ENCODE assay signal across 8 mouse cellular contexts in genomic region chr4:44071741-44072145, GRCm38 (mm10). TPM values are rescaled to one million over a fixed set of nuclear protein-coding genes. Genes with fewer than 3 reads are reported as not detected.
DNase-seq lines count a peak whose midpoint lies in the region; ATAC-seq and TF ChIP-seq lines count a peak whose summit lies in the region.

No protein-coding gene starts in this region.

- no peak for TF ChIP-seq POLR2A in bone marrow, adult 2 months (IDR thresholded peaks at IDR 0.05; ENCODE audit: borderline replicate concordance, control insufficient read depth, low read depth, low read length)
- TF ChIP-seq POLR2A in liver, adult 2 months (IDR thresholded peaks at IDR 0.05; ENCODE audit: extremely low read depth, insufficient read depth, low read length) = no peak

- H3K4me2 ChIP-seq in heart, postnatal 0 days (ENCODE audit: low read depth, low read length) = peak overlapping the region; percentile 77

- H3K79me2 ChIP-seq in liver, adult 2 months (ENCODE audit: control insufficient read depth, insufficient read depth, low read length) = peaks cover 3% of the 10 kb centered on the region; the same call in 1 of the 2 replicates

- 10% methylated on average over 11 of the region's 11 CpGs for WGBS in heart, embryonic 10.5 days
- WGBS in bone marrow, adult 2 months = under 1% methylated on average over 11 of the region's 11 CpGs
- WGBS in heart, postnatal 0 days = 3% methylated on average over 11 of the region's 11 CpGs
- under 1% methylated on average over 11 of the region's 11 CpGs for WGBS in liver, adult 2 months

- peak overlapping the region; percentile 96 for H3K4me3 ChIP-seq in heart, embryonic 10.5 days
- peak overlapping the region; percentile 93 for H3K4me3 ChIP-seq in bone marrow, adult 2 months (replicated peaks; ENCODE audit: control insufficient read depth, low read depth, low read length)
- H3K4me3 ChIP-seq in heart, postnatal 0 days (ENCODE audit: low read depth, low read length) = peak overlapping the region; percentile 87
- peak overlapping the region; percentile 71 for H3K4me3 ChIP-seq in liver, adult 2 months (ENCODE audit: insufficient read depth, low read depth, low read length)

- peak; percentile 2; the same call in 1 of the 2 replicates for ATAC-seq in heart, postnatal 0 days (ENCODE audit: insufficient read depth, low read depth)

- TF ChIP-seq EP300 in heart, postnatal 0 days (IDR thresholded peaks at IDR 0.05; ENCODE audit: low read depth) = no peak

- H3K4me1 ChIP-seq in heart, embryonic 10.5 days = peaks cover 23% of the 10 kb centered on the region
- peaks cover 4% of the 10 kb centered on the region; the same call in 1 of the 2 replicates for H3K4me1 ChIP-seq in bone marrow, adult 2 months (ENCODE audit: control insufficient read depth, insufficient read depth, low read length)
- peaks cover 16% of the 10 kb centered on the region for H3K4me1 ChIP-seq in heart, postnatal 0 days (ENCODE audit: control insufficient read depth, insufficient read depth)
- peaks cover 14% of the 10 kb centered on the region for H3K4me1 ChIP-seq in liver, adult 2 months (ENCODE audit: control insufficient read depth, insufficient read depth, low read length)

- no peak for TF ChIP-seq CTCF in bone marrow, adult 2 months (IDR thresholded peaks at IDR 0.05; ENCODE audit: control insufficient read depth, insufficient read depth, low read length)
- no peak for TF ChIP-seq CTCF in heart, postnatal 0 days (IDR thresholded peaks at IDR 0.05; ENCODE audit: low read depth)
- TF ChIP-seq CTCF in liver, adult 2 months (IDR thresholded peaks at IDR 0.05; ENCODE audit: low read depth, low read length) = no peak

- no peaks in the 10 kb centered on the region for H3K27me3 ChIP-seq in heart, embryonic 10.5 days (ENCODE audit: insufficient read depth, poor library complexity, severe bottlenecking)
- no peaks in the 10 kb centered on the region for H3K27me3 ChIP-seq in heart, postnatal 0 days (ENCODE audit: control insufficient read depth, insufficient read depth, low read length)
- no peaks in the 10 kb centered on the region for H3K27me3 ChIP-seq in liver, adult 2 months (ENCODE audit: control insufficient read depth, insufficient read depth, low read length)
- no peaks in the 10 kb centered on the region for H3K27me3 ChIP-seq in splenic B cell, adult 2 months (ENCODE audit: control insufficient read depth, insufficient read depth, low read length, poor library complexity, severe bottlenecking)

- no peaks in the 10 kb centered on the region for H3K36me3 ChIP-seq in heart, embryonic 10.5 days
- no peaks in the 10 kb centered on the region for H3K36me3 ChIP-seq in heart, postnatal 0 days (replicated peaks; ENCODE audit: control insufficient read depth, insufficient read depth, low read length)
- no peaks in the 10 kb centered on the region for H3K36me3 ChIP-seq in liver, adult 2 months (ENCODE audit: control insufficient read depth, insufficient read depth, low read length)
- no peaks in the 10 kb centered on the region for H3K36me3 ChIP-seq in splenic B cell, adult 2 months (ENCODE audit: control insufficient read depth, insufficient read depth, low read length, poor library complexity, severe bottlenecking)

- DNase-seq in heart, embryonic 10.5 days (ENCODE audit: low spot score) = no peak
- DNase-seq in heart, adult 9 months (ENCODE audit: low spot score in 2 of 2) = no peak
- DNase-seq in heart, postnatal 0 days (ENCODE audit: low spot score) = no peak
- peak; percentile 91 for DNase-seq in liver, adult 2 months (ENCODE audit: extremely low read depth, low read depth, low spot score)
- DNase-seq in splenic B cell, adult 2 months (ENCODE audit: low read depth, low spot score) = peak; percentile 20
- no peak for DNase-seq in cerebellum, adult 9-11 months
- no peak for DNase-seq in layer of hippocampus, adult 11-12 months (ENCODE audit: low spot score)

- H3K27ac ChIP-seq in heart, embryonic 10.5 days = peak overlapping the region; percentile 96
- H3K27ac ChIP-seq in bone marrow, adult 2 months (ENCODE audit: control insufficient read depth, insufficient read depth, low read depth, low read length, poor library complexity) = peak overlapping the region; percentile 94
- peak overlapping the region; percentile 97 for H3K27ac ChIP-seq in heart, postnatal 0 days (ENCODE audit: low read depth)
- H3K27ac ChIP-seq in liver, adult 2 months (replicated peaks; ENCODE audit: insufficient read depth, low read depth, low read length) = peak overlapping the region; percentile 95

- no peaks in the 10 kb centered on the region for H3K9me3 ChIP-seq in heart, embryonic 10.5 days
- H3K9me3 ChIP-seq in heart, postnatal 0 days (replicated peaks; ENCODE audit: control insufficient read depth, low read length) = no peaks in the 10 kb centered on the region

- peak overlapping the region; percentile 83 for H3K9ac ChIP-seq in heart, postnatal 0 days (replicated peaks; ENCODE audit: low read depth, low read length)
- peak overlapping the region; percentile 93 for H3K9ac ChIP-seq in liver, adult 2 months (ENCODE audit: low read depth, low read length)

RNA-seq across cellular contexts. Expression of gene Gne, which starts 12.2 kb away (rescaled TPM):
- 27.8 and 38.6 TPM in 2 replicates for polyA plus RNA-seq in heart, embryonic 10.5 days (2016; fragmentation: Nextera tagmentation; extraction: Ambion mirVana)
- polyA plus RNA-seq in bone marrow, adult 2 months (2011; ENCODE audit: insufficient read depth, insufficient read length, low replicate concordance, missing spikeins) = 8.1 and 13.6 TPM in 2 replicates
- total RNA-seq in heart, postnatal 0 days (2014; rRNA removed; ENCODE audit: low replicate concordance) = 44.0 and 45.5 TPM in 2 replicates
- polyA plus RNA-seq in heart, postnatal 0 days (2015; fragmentation: Nextera tagmentation; extraction: Ambion mirVana) = 24.2 and 25.5 TPM in 2 replicates
- total RNA-seq in liver, adult 2 months (2014; rRNA removed) = 318 and 329 TPM in 2 replicates
- polyA plus RNA-seq in liver, adult 2 months (2012; rRNA removed) = 85.5 and 87.9 TPM in 2 replicates

Comparison
In these comparisons a context has a peak if more than half of its experiments do, and no peak if none do; other contexts are left out.
1. DNase-seq: peak in liver, adult 2 months (single experiment) and splenic B cell, adult 2 months (single experiment); none in heart, embryonic 10.5 days (single experiment), heart, adult 9 months (0 of 2), heart, postnatal 0 days (single experiment), cerebellum, adult 9-11 months (single experiment) and layer of hippocampus, adult 11-12 months (single experiment).
2. Peak in every context shown above with its lines, with median percentiles within 50 percentile points of each other: H3K27ac ChIP-seq and H3K4me3 ChIP-seq.